Mouse (Mus musculus): ENCODE data around the gene Rnaseh2a. TPM values are rescaled to one million over a fixed set of nuclear protein-coding genes. Genes with fewer than 3 reads are reported as not detected.

The Rnaseh2a gene
- polyA plus RNA-seq, 1 experiment from 2014 or later: 54.7 TPM

DNA sequence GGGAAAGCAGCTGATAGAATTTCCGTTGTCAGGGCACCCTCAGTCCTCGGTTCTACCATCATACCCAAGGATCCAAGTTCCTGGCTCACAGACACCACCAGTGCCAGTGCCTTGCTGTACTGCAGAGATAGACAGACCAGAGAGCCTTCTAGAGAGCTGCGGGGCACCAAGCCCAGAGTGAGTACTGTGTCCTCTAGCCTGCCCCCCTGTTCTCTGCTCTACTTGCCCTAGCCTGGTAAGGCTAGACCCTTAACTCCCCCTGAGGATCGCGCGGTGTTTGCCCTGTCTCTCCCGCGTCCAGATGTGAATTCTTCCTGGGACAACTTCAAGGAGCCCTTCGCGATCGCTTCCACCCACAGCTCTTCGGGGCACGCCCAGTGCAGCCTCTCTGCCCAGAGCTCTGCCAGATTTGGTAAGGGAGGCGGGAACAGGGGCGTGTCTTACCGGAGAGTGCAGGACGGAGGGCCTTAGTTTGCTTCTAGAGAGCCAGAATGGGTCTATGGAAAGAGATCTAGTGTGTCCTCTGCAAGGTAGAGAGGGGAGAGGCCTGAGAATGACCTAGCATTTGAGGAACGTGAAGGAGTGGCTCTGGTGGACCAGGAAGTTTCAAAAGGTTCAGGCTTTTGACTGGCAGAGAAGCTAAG is 16.8 kb downstream of the Rnaseh2a start:
- 8% methylated on average over 18 of the region's 18 CpGs for WGBS

GRCm38 (mm10) chr8:84949753-84950152 is 19.8 kb downstream of the Rnaseh2a start:
- H3K4me2 ChIP-seq: no peak overlapping the region
- no peaks in the 10 kb centered on the region for H3K9me3 ChIP-seq
- H3K4me3 ChIP-seq: no peak overlapping the region
- no peaks in the 10 kb centered on the region for H3K36me3 ChIP-seq (replicated peaks)
- H3K27ac ChIP-seq: no peak overlapping the region
- WGBS: 18% methylated on average over 12 of the region's 12 CpGs
- peaks cover 21% of the 10 kb centered on the region for H3K27me3 ChIP-seq (replicated peaks)
- no peak for ATAC-seq (replicated peaks)
- H3K9ac ChIP-seq: no peak overlapping the region
- H3K4me1 ChIP-seq: peaks cover 22% of the 10 kb centered on the region

More for the DNA sequence above, 16.8 kb downstream of the Rnaseh2a start:
- Histone ChIP-seq H3K36me3 (replicated peaks) (no peaks in the 10 kb centered on the region; the same call in 1 of the 2 replicates), H3K4me3 (no peak overlapping the region), H3K9me3 (no peaks in the 10 kb centered on the region), H3K4me2 (no peak overlapping the region), H3K27ac (no peak overlapping the region), H3K4me1 (no peaks in the 10 kb centered on the region), H3K27me3 (replicated peaks) (peaks cover 21% of the 10 kb centered on the region), H3K9ac (no peak overlapping the region)
- ATAC-seq (replicated peaks): no peak

DNA sequence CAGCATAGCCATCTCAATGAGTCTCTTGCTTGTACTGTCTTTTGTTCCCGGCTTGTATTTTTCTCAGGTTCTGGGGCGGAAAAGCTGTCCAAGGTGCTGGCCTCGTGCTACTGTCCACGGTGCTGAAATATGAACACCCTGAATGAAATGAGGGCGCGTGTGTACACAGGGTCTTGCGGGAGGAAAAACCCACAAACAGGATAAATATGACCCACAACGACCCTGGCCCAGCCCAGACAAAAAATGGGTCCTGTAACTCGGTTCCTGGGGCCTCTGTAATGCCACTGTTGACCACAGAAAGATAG is 22.4 kb downstream of the Rnaseh2a start:
- 18% methylated on average over 9 of the region's 9 CpGs for WGBS
- H3K4me2 ChIP-seq: peak overlapping the region; percentile 64
- peaks cover 35% of the 10 kb centered on the region for H3K4me1 ChIP-seq
- H3K9ac ChIP-seq: peak overlapping the region; percentile 57; the same call in 1 of the 2 replicates
- no peaks in the 10 kb centered on the region for H3K9me3 ChIP-seq
- H3K27me3 ChIP-seq (replicated peaks): peaks cover 21% of the 10 kb centered on the region
- 0 out of 2 replicates have a peak overlapping the region, but pooled peaks have one; percentile 80 for H3K27ac ChIP-seq
- ATAC-seq (replicated peaks): no peak
- H3K4me3 ChIP-seq: peak overlapping the region; percentile 66
- no peaks in the 10 kb centered on the region for H3K36me3 ChIP-seq (replicated peaks)

DNA sequence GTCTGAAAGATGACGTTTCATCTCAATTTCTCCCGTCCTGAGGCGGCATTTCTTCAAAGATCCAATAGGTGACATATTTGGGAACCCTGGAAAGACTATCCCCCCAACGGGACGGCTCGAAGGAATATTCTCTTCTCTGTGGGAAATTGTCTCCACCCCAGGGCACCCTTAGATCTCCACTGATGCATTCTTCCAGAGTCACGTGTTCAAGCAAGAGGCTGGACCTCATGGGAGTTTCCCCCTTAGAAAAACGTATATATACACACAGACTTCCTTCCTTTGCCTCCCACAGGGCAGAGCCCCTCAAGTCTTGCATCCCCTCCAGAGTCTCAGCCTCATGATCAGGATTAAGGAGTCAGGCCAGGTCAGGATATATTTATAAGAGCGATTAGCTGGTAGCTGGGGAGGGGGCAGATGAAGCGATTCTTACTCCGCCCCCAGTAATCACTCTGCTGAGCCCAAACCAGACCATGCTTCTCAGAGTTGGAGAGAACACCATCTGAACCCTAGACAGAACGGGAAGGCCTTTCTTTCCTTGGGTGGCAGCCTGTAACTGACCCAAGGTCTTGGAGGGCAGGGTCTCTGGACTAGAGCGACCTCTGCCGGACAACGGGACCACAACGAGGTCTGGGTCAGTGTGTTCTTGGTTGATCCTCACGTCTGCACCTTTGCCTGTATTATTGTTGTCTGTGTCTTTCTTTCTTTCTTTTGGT is 22.9 kb downstream of the Rnaseh2a start, which contains the start of gene Rtbdn:
Gene Rtbdn (plus strand): TSS at position 464 of the 713 bp plus-strand sequence.
- Histone ChIP-seq H3K9me3 (no peaks in the 10 kb centered on the region), H3K9ac (peak within 1 kb of the TSS; percentile 57), H3K4me3 (peak within 1 kb of the TSS; percentile 66), H3K27ac (peak within 1 kb of the TSS; percentile 80), H3K4me1 (peaks cover 35% of the 10 kb centered on the region), H3K36me3 (replicated peaks) (no peaks in the 10 kb centered on the region), H3K27me3 (replicated peaks) (peaks cover 21% of the 10 kb centered on the region), H3K4me2 (peak within 1 kb of the TSS; percentile 64)
- peak; percentile 14 for ATAC-seq (replicated peaks)
- WGBS: 5% methylated on average over 17 of the region's 17 CpGs

DNA sequence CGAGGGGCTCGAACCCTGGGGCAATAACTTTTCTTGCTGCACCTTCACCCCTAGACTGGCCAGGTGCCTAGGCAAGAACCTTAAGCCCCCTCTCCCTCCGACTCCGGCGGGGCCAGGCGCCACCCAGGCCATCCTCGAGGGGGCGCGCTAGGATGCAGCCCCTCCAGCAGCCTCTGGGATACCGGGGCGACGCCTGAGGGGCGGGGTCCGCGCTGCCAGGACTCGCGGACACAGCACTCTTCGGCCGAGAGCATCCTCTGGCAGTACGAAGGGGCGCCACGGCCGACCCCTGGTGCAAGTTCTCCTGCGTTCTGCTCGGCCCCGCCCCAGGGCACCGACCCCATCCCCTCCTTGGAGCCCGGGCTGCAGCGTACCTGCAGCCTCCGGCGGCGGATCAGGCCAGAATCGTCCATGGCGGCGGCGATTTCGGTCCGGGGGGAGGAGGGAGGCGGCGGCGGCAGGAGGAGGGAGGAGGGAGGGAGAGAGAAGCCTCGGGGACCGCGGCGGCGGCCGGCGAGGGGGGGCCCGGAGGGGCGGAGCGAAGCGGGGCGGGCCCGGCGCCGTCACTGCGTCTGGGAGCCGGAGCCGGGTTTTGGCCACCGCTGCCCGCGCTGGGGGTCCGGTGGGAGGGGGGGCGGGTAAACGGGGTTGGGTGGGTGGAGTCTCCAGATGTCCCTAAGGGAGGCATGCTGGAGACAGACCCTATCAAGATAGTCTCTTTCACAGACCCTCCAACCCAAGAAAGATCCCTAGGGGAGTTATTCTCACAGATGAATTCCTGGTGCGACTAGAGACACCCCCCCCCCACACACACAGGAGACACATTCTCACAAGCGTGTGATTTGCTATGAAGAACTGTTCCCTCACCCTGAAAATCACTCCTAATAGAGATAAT is 23.7 kb downstream of the Rnaseh2a start:
- no peaks in the 10 kb centered on the region for H3K9me3 ChIP-seq
- ATAC-seq (replicated peaks): peak; percentile 70
- H3K4me2 ChIP-seq: peak overlapping the region; percentile 64
- peaks cover 21% of the 10 kb centered on the region for H3K27me3 ChIP-seq (replicated peaks)
- peaks cover 35% of the 10 kb centered on the region for H3K4me1 ChIP-seq
- peak overlapping the region; percentile 57 for H3K9ac ChIP-seq
- peak overlapping the region; percentile 66 for H3K4me3 ChIP-seq
- H3K36me3 ChIP-seq (replicated peaks): no peaks in the 10 kb centered on the region
- peak overlapping the region; percentile 80 for H3K27ac ChIP-seq
- WGBS: 1% methylated on average over 38 of the region's 67 CpGs

- Histone ChIP-seq H3K36me3 (replicated peaks) (no peaks in the 10 kb centered on the region), H3K9me3 (no peaks in the 10 kb centered on the region), H3K4me1 (peaks cover 35% of the 10 kb centered on the region), H3K9ac (peak overlapping the region; percentile 57), H3K4me3 (peak overlapping the region; percentile 66), H3K27me3 (replicated peaks) (peaks cover 18% of the 10 kb centered on the region), H3K4me2 (peak overlapping the region; percentile 64), H3K27ac (peak overlapping the region; percentile 80)
- WGBS: 2% methylated on average over 11 of the region's 11 CpGs
- peak; percentile 70 for ATAC-seq (replicated peaks)
Observed at GRCm38 (mm10) chr8:84945235-84945632, 24.3 kb downstream of the Rnaseh2a start.

GRCm38 (mm10) chr8:84944478-84945160 is 24.9 kb downstream of the Rnaseh2a start:
- Histone ChIP-seq H3K36me3 (replicated peaks) (no peaks in the 10 kb centered on the region), H3K27me3 (replicated peaks) (peaks cover 12% of the 10 kb centered on the region), H3K4me3 (peak overlapping the region; percentile 66), H3K9me3 (no peaks in the 10 kb centered on the region), H3K4me2 (peak overlapping the region; percentile 64), H3K27ac (peak overlapping the region; percentile 80), H3K4me1 (peaks cover 35% of the 10 kb centered on the region), H3K9ac (peak overlapping the region; percentile 57)
- 2% methylated on average over 26 of the region's 26 CpGs for whole genome bisulfite sequencing
- ATAC-seq (replicated peaks): peak; percentile 32; the same call in 1 of the 2 replicates

DNA sequence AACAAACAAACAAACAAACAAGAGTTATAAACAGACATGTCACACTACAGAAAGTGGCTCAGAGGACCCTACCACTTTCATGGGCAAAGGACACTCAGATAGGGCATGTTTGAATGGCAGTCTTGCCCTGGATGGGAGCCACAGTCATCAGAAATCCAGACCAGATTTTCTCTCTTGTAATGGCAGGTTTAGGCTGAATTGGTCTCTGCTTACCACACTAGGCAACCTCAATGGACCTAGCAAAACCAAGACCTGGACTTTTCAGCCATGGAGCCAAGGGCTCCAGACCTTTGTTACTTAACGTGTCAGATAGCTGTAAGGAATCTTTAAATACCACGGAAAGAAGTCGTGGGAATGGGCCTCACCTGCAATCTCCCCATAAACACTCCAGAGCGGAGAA is 25.9 kb downstream of the Rnaseh2a start:
- H3K27ac ChIP-seq: no peak overlapping the region
- no peaks in the 10 kb centered on the region for H3K9me3 ChIP-seq
- H3K4me2 ChIP-seq: peak overlapping the region; percentile 64
- H3K4me1 ChIP-seq: peaks cover 35% of the 10 kb centered on the region
- no peak overlapping the region; the same call in 1 of the 2 replicates for H3K4me3 ChIP-seq
- no peak overlapping the region for H3K9ac ChIP-seq
- no peak for ATAC-seq (replicated peaks)
- WGBS: 10% methylated on average over 4 of the region's 4 CpGs
- peaks cover 12% of the 10 kb centered on the region for H3K27me3 ChIP-seq (replicated peaks)
- H3K36me3 ChIP-seq (replicated peaks): no peaks in the 10 kb centered on the region

DNA sequence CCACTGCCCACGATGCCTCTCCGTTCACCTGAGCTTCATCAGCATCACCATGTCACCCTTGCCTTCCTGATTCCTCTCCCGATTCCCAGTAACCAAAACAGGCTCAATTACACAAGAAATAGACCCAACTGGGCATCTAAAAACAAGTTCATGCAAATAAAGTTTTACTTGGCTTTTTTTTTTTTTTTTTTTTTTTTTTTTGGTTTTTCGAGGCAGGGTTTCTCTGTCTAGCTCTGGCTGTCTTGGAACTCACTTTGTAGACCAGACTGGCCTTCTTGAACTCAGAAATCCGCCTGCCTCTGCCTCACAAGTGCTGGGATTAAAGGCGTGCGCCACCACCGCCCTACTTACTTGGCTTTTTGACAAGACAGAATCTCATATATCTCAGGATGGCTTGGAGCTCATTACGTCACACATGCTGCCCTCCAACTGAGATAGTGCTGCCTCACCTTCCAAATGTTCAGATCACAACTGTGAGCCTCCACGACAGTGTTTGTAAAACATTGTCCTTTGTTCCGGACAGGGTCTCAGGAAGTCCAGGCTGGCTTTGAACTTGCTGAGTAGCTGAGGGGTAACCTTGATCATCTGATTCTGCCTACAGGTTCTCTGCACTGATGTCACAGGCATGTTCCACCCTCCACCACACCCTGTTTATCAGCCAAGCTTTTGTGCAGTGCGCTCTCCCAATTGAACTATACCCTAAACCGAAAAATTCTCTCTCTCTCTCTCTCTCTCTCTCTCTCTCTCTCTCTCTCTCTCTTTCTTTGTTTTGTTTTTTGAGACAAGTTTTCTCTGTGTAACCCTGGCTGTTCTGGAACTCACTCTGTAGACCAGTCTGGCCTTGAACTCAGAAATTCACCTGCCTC is 31.7 kb downstream of the Rnaseh2a start:
- 64% methylated on average over 13 of the region's 13 CpGs for WGBS
- Histone ChIP-seq H3K27me3 (replicated peaks) (no peaks in the 10 kb centered on the region), H3K4me2 (peak overlapping the region; percentile 85), H3K9me3 (no peaks in the 10 kb centered on the region), H3K9ac (peak overlapping the region; percentile 100; the same call in 1 of the 2 replicates), H3K36me3 (replicated peaks) (no peaks in the 10 kb centered on the region), H3K4me3 (peak overlapping the region; percentile 76), H3K27ac (peak overlapping the region; percentile 96), H3K4me1 (peaks cover 29% of the 10 kb centered on the region)
- no peak for ATAC-seq (replicated peaks)

- peaks cover 29% of the 10 kb centered on the region for H3K4me1 ChIP-seq
- no peaks in the 10 kb centered on the region for H3K9me3 ChIP-seq
- peak within 1 kb of the TSS; percentile 85 for H3K4me2 ChIP-seq
- WGBS: under 1% methylated on average over 47 of the region's 50 CpGs
- H3K4me3 ChIP-seq: peak within 1 kb of the TSS; percentile 76
- peak within 1 kb of the TSS; percentile 96 for H3K27ac ChIP-seq
- H3K9ac ChIP-seq: peak within 1 kb of the TSS; percentile 100
- H3K27me3 ChIP-seq (replicated peaks): no peaks in the 10 kb centered on the region
- ATAC-seq (replicated peaks): peak; percentile 61
- H3K36me3 ChIP-seq (replicated peaks): no peaks in the 10 kb centered on the region; the same call in 1 of the 2 replicates
Observed at GRCm38 (mm10) chr8:84936962-84937546, 32.5 kb downstream of the Rnaseh2a start, which contains the start of gene Mast1. Gene Mast1, minus strand, starts transcription at chr8:84937359.

All from midbrain, embryonic 15.5 days (tissue).